Mouse (Mus musculus) hindbrain, embryonic 16.5 days (tissue): ENCODE measurements around the gene Arhgap10. TPM values are rescaled to one million over a fixed set of nuclear protein-coding genes. Genes with fewer than 3 reads are reported as not detected.

Experiments
- ATAC-seq: fragments of 200-750 bp; cut with Nextera tagmentation; 2 replicates; pipeline ENCODE4 v1.8.0; 2017; ENCODE audit warnings: moderate TSS enrichment, moderate library complexity
- H3K27ac ChIP-seq: fragments of 300-500 bp; sonication (generic); 2 replicates; pipeline ENCODE4 v1.5.1; 2014; ENCODE audit warnings: low read depth, mild to moderate bottlenecking, control low read depth, low read length, moderate library complexity
- H3K27me3 ChIP-seq: fragments of 300-500 bp; sonication (generic); replicated peaks from 2 replicates; pipeline ENCODE4 v1.6.1; 2014; ENCODE audit warnings: low read length; ENCODE audit not compliant: control insufficient read depth, insufficient read depth
- H3K36me3 ChIP-seq: fragments of 300-500 bp; sonication (generic); 2 replicates; pipeline ENCODE4 v1.6.1; 2014; ENCODE audit warnings: mild to moderate bottlenecking, low read length, moderate library complexity, mixed read lengths; ENCODE audit not compliant: control insufficient read depth, insufficient read depth
- H3K4me1 ChIP-seq: fragments of 300-500 bp; sonication (generic); 2 replicates; pipeline ENCODE4 v1.6.1; 2014; ENCODE audit warnings: low read depth, low read length; ENCODE audit not compliant: control insufficient read depth, insufficient read depth
- H3K4me2 ChIP-seq: fragments of 300-500 bp; sonication (generic); 2 replicates; pipeline ENCODE4 v1.6.1; 2014; ENCODE audit warnings: mild to moderate bottlenecking, low read length, control low read depth, moderate library complexity
- H3K4me3 ChIP-seq: fragments of 300-500 bp; sonication (generic); 2 replicates; pipeline ENCODE4 v1.5.1; 2014; ENCODE audit warnings: mild to moderate bottlenecking, low read length, control low read depth, moderate library complexity
- H3K9ac ChIP-seq: fragments of 300-500 bp; sonication (generic); 2 replicates; pipeline ENCODE4 v1.6.1; 2014; ENCODE audit warnings: low read depth, mild to moderate bottlenecking, control low read depth, low read length, moderate library complexity
- H3K9me3 ChIP-seq: fragments of 300-500 bp; sonication (generic); 2 replicates; pipeline ENCODE4 v1.6.1; 2014; ENCODE audit warnings: mild to moderate bottlenecking, low read length, moderate library complexity; ENCODE audit not compliant: control insufficient read depth
- WGBS: fragments of 180-500 bp; shearing (Covaris S2); extraction: QIAGEN DNeasy Blood & Tissue Kit; methylation state at CpG from one replicate; pipeline ENCODE4 v1.1.7; 2014; 5-methylcytosine and 5-hydroxymethylcytosine counted together
- polyA plus RNA-seq: library from polyadenylated mRNA; unstranded; fragments of >200 nt; fragmentation: Nextera tagmentation; extraction: Ambion mirVana; gene quantifications from 2 replicates; pipeline ENCODE4 v1.2.1, GENCODE M21; 2015

The Arhgap10 gene
- polyA plus RNA-seq: 5.0 and 6.1 TPM in 2 replicates

DNA sequence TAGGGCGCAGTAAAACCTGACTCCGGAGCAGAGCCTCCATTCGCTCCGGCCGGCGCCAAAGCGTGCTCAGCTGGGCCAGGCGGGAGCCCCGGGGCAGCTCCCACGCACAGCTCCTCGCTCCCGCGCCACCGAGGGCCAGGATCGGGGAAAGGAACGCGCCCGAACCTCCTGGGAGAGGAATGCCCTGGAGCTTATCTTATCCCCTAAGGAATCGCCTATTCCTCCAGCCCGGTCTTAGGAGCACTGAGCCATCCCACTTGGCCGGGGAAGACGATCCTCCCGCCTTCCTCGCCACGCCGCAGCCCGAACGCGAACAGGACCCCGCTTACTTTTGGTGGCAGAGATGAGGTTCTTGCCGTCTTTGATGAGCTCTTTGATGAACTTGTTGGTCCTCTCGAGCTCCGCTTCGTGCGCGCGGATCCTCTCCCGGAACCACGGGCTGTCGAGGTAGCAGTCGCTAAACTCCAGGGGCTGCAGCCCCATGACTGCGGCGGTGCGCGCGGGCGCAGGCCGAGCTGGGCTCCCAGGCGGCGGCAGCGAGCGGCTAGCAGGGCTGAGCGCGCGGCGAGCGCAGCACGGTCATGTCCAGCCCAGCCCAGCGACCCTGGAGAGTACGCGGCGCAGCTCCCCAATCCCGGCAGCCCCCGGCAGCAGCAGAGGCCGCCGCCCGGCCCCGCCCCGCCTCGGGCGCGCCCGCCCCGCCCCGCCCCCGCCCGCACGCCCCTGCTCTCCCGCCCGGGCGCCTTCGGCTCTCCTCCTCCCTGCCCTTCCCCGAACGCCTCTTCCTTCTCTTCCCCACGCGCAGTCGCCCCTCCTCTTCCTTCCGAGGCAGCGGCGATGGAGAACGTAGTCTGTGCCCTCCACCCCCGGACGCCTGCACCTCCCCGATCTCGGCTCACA is at the start of gene Arhgap10:
Gene Arhgap10 (minus strand): TSS at position 653 of the 900 bp plus-strand sequence.
- peak within 1 kb of the TSS; percentile 67; the same call in 1 of the 2 replicates for H3K27ac ChIP-seq
- WGBS: 0% methylated on average over 73 of the region's 95 CpGs
- peaks cover 4% of the 10 kb centered on the region; the same call in 1 of the 2 replicates for H3K27me3 ChIP-seq

DNA sequence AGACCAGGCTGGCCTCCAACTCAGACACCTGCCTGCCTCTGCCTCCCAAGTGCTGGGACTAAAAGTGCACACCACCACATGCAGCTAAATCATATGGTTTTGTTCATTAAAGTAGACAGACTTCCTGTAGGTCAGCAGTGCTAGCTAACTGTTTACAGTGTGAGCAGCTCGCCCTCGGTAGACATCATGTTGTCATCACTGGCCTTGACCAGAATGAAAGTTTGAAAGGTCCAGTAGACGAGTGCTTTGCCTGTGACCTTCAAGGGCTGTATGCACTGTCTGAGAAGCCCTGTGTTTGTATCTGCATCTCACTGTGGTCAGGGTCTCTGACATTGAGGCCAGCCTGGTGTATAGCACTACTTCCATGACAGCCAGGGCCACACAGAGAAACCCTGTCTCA is 43.7 kb upstream of the Arhgap10 start:
- Histone ChIP-seq H3K27ac (no peak overlapping the region), H3K9ac (no peak overlapping the region), H3K36me3 (peaks cover 39% of the 10 kb centered on the region), H3K27me3 (no peaks in the 10 kb centered on the region), H3K4me1 (no peaks in the 10 kb centered on the region), H3K4me2 (no peak overlapping the region), H3K9me3 (no peaks in the 10 kb centered on the region), H3K4me3 (no peak overlapping the region)
- ATAC-seq: no peak
- 90% methylated on average over 3 of the region's 3 CpGs for WGBS

More for the DNA sequence above, at the start of gene Arhgap10:
- Histone ChIP-seq H3K4me1 (peaks cover 7% of the 10 kb centered on the region), H3K4me2 (peak within 1 kb of the TSS; percentile 99), H3K9me3 (no peaks in the 10 kb centered on the region), H3K36me3 (no peaks in the 10 kb centered on the region), H3K9ac (peak within 1 kb of the TSS; percentile 74), H3K4me3 (peak within 1 kb of the TSS; percentile 72)
- ATAC-seq: peak; percentile 92

DNA sequence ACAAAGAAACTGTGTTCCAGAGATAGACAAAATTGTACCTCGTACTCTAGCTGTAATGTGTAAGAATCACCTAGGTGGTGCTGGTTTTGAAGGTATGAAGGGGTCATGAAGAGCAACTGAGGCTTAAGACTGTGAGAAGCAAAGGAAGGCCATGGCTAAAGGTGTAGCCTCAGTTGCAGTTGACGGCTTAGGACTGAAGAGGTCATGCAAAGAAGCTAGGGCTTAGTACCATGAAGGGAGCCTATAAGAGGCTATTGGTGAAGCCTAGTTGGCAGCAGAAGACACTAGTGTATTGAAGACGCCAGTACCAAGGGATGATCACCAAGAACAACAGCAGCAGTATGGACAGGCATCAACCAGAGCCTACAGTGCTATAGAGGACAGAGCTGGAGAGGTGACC is 34.7 kb upstream of the Arhgap10 start:
- no peak overlapping the region for H3K4me3 ChIP-seq
- WGBS: 95% methylated on average over 3 of the region's 3 CpGs
- no peak overlapping the region for H3K9ac ChIP-seq
- H3K9me3 ChIP-seq: no peaks in the 10 kb centered on the region; the same call in 1 of the 2 replicates
- H3K4me2 ChIP-seq: no peak overlapping the region
- H3K36me3 ChIP-seq: peaks cover 34% of the 10 kb centered on the region
- peaks cover 6% of the 10 kb centered on the region for H3K4me1 ChIP-seq
- no peak overlapping the region for H3K27ac ChIP-seq
- no peaks in the 10 kb centered on the region for H3K27me3 ChIP-seq
- ATAC-seq: no peak

DNA sequence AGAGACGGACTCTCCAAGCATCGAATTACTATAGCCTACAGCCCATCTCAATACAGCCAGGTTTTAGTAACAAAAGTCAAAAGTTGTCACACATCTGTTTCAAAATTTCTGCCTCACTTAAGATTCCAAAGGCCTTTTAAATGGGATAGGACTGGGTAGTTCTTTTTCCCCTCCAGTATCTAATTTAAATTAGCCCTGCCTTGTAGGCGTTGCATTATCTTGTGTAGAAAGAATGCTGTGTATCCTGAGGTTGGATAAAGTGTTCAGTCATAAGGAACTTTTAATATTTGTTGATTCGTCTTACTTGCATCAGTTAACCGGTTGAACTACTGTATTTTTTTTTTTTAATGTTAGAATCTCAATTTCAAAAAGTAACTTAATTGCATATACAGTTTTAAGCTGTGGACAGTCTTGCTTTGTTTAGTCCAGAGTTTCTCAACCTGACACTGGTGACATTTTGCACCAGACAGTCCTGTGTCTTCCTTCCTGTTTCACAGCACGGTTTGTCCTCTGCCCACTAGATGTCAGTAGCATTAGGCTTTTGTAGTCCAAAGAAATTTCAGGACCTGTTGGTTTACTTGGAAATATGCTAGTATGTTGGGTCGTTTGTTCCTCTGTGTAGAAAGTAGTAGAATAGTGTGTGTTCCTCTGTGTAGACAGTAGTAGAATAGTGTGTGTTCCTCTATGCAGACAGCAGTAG is 32.3 kb upstream of the Arhgap10 start:
- Histone ChIP-seq H3K9me3 (no peaks in the 10 kb centered on the region; the same call in 1 of the 2 replicates), H3K27ac (no peak overlapping the region), H3K9ac (peak overlapping the region; percentile 78), H3K4me3 (peak overlapping the region; percentile 62), H3K27me3 (no peaks in the 10 kb centered on the region), H3K4me2 (peak overlapping the region; percentile 78), H3K4me1 (peaks cover 6% of the 10 kb centered on the region), H3K36me3 (peaks cover 21% of the 10 kb centered on the region)
- 23% methylated on average over 7 of the region's 7 CpGs for WGBS
- ATAC-seq: no peak

DNA sequence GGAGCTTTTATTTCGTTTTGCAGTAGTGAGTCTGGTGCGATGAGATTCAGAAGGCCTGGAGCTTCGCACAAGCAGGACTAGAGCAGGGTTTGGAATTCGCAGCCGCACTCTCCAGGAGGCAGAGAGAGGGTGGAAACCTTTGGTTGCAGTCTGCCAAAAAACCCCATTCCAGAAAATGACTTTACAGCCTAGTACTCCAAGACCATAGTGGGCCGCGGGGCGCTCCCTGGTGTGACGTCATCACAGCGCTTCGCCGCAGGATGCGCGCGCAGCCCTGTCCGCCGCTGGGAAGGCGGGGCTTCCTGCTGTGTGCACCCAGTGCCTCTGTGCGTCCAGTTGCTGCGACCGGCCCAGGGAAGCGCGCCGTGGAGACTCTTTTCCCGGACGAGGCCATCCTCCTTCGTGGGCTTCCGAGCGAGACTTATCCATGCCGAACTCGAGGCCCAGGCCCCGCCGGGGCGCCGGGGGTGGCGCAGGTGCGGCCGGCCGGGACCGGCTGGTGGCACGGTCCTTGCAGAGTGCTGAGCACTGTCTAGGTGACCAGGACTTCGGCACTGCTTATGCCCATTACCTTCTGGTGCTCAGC is 31.5 kb upstream of the Arhgap10 start, which contains the start of gene Prmt9:
Gene Prmt9 (plus strand): TSS at position 277 of the 586 bp plus-strand sequence.
- ATAC-seq: peak; percentile 96
- H3K27ac ChIP-seq: peak within 1 kb of the TSS; percentile 81
- H3K4me1 ChIP-seq: peaks cover 6% of the 10 kb centered on the region
- H3K36me3 ChIP-seq: peaks cover 21% of the 10 kb centered on the region
- no peaks in the 10 kb centered on the region for H3K27me3 ChIP-seq
- H3K4me2 ChIP-seq: peak within 1 kb of the TSS; percentile 78
- H3K4me3 ChIP-seq: peak within 1 kb of the TSS; percentile 62
- 2% methylated on average over 39 of the region's 42 CpGs for WGBS
- no peaks in the 10 kb centered on the region; the same call in 1 of the 2 replicates for H3K9me3 ChIP-seq
- H3K9ac ChIP-seq: peak within 1 kb of the TSS; percentile 78

DNA sequence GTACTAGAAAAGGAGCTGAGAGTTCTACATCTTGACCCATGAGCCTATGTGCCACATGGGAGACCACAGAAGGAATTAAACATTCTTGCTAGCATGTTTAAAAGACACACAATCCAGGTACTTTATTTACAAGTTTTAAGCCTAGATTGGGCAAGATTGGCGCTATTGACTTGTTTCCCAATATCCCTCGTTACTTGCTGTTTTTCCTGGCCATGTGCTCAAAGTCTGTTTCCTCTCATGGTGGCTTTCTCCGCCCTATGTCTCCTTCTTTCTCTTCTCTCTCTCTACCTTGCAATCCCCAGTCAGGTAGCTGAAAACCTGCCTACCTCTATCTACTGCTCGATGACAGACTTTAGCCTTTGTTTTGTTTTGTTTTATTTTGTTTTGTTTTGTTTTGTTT is 27.9 kb upstream of the Arhgap10 start:
- ATAC-seq: no peak
- H3K9ac ChIP-seq: no peak overlapping the region
- 88% methylated on average over 4 of the region's 4 CpGs for WGBS

DNA sequence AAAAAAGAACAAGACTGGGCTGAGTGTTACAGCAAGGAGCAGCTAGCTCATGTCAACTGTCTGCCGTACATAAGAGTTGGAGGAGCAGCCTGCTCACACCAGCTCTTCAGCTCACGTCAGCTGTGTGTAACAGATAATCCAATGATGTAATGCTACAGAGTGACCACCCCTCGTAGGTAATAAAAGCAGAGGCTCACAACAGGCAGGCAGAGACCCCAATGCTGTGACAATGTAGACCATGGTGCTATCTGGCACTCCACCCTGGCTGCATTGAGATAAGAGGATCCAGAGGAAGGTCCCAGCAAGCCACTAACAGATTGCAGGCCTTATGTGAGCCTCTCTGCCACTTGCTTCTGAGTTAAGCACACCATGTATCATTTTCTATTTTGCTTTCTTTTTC is 26.7 kb upstream of the Arhgap10 start:
- Histone ChIP-seq H3K9ac (no peak overlapping the region), H3K4me1 (no peaks in the 10 kb centered on the region; the same call in 1 of the 2 replicates), H3K36me3 (no peaks in the 10 kb centered on the region), H3K27me3 (no peaks in the 10 kb centered on the region), H3K4me3 (no peak overlapping the region), H3K27ac (no peak overlapping the region), H3K4me2 (no peak overlapping the region), H3K9me3 (no peaks in the 10 kb centered on the region)
- no peak for ATAC-seq
- 73% methylated on average over 3 of the region's 3 CpGs for WGBS

More for the DNA sequence above, 27.9 kb upstream of the Arhgap10 start:
- no peaks in the 10 kb centered on the region for H3K36me3 ChIP-seq
- no peaks in the 10 kb centered on the region for H3K27me3 ChIP-seq
- H3K4me3 ChIP-seq: no peak overlapping the region
- no peaks in the 10 kb centered on the region for H3K9me3 ChIP-seq
- no peak overlapping the region for H3K27ac ChIP-seq
- no peaks in the 10 kb centered on the region; the same call in 1 of the 2 replicates for H3K4me1 ChIP-seq
- H3K4me2 ChIP-seq: no peak overlapping the region

DNA sequence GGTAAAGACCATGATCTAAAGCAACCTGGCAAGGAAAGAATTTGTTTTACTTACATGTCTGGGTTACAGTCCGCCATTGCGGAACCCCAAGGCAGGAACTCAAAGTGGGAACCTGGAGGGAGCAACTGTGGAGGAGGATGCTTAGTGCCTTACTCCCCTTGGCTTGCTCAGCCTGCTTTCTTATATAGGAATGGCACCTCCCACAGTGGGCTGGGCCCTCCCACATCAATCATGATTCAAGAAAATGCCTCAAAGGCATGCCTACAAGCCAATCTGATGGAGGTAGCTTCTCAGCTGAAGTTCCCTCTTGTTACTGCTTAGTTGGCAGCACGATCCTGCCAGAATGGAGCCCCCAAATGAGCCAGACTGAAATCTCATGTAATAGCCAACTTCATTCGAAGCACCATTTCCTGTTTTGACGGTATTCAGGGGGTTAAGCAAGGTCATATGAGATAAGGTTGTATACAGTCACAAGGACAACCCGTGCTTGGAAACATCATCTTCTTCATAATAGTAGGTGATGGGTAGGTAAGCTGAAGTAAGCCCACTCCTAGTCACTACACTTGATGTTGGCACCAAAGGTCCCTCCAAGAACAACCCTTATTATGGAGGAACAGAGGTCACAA is 25.5 kb upstream of the Arhgap10 start:
- 92% methylated on average over 6 of the region's 6 CpGs for WGBS
- no peaks in the 10 kb centered on the region for H3K4me1 ChIP-seq
- no peak for ATAC-seq

More for the DNA sequence above, 25.5 kb upstream of the Arhgap10 start:
- no peaks in the 10 kb centered on the region for H3K36me3 ChIP-seq
- no peaks in the 10 kb centered on the region for H3K27me3 ChIP-seq
- H3K9ac ChIP-seq: no peak overlapping the region
- H3K27ac ChIP-seq: no peak overlapping the region
- H3K4me2 ChIP-seq: no peak overlapping the region
- no peaks in the 10 kb centered on the region for H3K9me3 ChIP-seq
- H3K4me3 ChIP-seq: no peak overlapping the region
